Mouse (Mus musculus) myocyte (in vitro differentiated cells): ENCODE results near the gene Creb5.

ENCODE experiments used
- POLR2AphosphoS2 ChIP-seq: IDR thresholded peaks from one replicate; pipeline ENCODE4 v1.6.1; 2011; ENCODE audit warnings: low read depth, control low read depth; ENCODE audit not compliant: insufficient read length
- REST ChIP-seq: IDR thresholded peaks from one replicate; pipeline ENCODE4 v1.6.1; 2011; ENCODE audit warnings: mild to moderate bottlenecking, control low read depth, moderate library complexity; ENCODE audit not compliant: insufficient read depth, insufficient read length
- USF1 ChIP-seq: IDR thresholded peaks from one replicate; pipeline ENCODE4 v1.6.1; 2011; ENCODE audit warnings: low read depth, mild to moderate bottlenecking, control low read depth, moderate library complexity

DNA sequence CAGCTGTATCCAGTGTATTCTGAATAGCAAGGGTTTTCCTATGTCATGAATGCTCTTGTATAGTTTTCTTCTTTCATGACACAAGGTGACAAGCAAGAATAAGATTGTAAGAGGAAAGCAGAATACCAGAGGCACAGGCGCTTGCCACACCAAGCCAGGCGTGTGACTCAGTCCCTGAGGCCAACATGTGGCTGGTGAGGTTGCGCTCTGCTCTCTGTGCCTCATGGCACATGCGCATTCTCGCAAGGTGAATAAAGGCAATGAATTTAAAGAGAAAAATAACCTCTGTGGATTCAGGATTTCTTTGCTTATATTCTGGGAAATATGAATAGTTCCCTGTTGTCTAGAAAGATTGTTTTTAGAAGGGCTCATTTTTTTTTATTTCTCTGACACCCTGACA lies 169.0 kb downstream of the Creb5 start:
- TF ChIP-seq USF1 (no peak), REST (no peak), POLR2AphosphoS2 (no peak)
